Mouse (Mus musculus) forebrain, postnatal 0 days (tissue): ENCODE measurements at regions not wholly inside any gene's neighbourhood (a gene's known extent, or its start where the extent isn't known, plus 50 kb on each side); places are given as distances from the start of the nearest gene placed in this dataset.

Experiments
- ATAC-seq: fragments of 200-750 bp; cut with Nextera tagmentation; 2 replicates; pipeline ENCODE4 v1.8.0; 2017; ENCODE audit warnings: mild to moderate bottlenecking, moderate library complexity
- DNase-seq: peaks from one replicate; pipeline ENCODE4 v3.0.0-alpha.2; 2015
- H3K27ac ChIP-seq: fragments of 300-500 bp; sonication (generic); 2 replicates; pipeline ENCODE4 v1.5.1; 2014; ENCODE audit warnings: low read depth, mild to moderate bottlenecking, antibody characterized with exemption, low read length, moderate library complexity, mixed read lengths
- H3K27me3 ChIP-seq: fragments of 300-500 bp; sonication (generic); 2 replicates; pipeline ENCODE4 v1.6.1; 2014; ENCODE audit warnings: mild to moderate bottlenecking, low read length, mixed read lengths; ENCODE audit not compliant: insufficient read depth
- H3K36me3 ChIP-seq: fragments of 300-500 bp; sonication (generic); 2 replicates; pipeline ENCODE4 v1.6.1; 2014; ENCODE audit warnings: mild to moderate bottlenecking, moderate library complexity; ENCODE audit not compliant: insufficient read depth
- H3K4me1 ChIP-seq: fragments of 300-500 bp; sonication (generic); 2 replicates; pipeline ENCODE4 v1.6.1; 2014; ENCODE audit warnings: antibody characterized with exemption; ENCODE audit not compliant: insufficient read depth
- H3K4me2 ChIP-seq: fragments of 300-500 bp; sonication (generic); 2 replicates; pipeline ENCODE4 v1.6.1; 2014; ENCODE audit warnings: low read depth, mild to moderate bottlenecking, moderate library complexity
- H3K4me3 ChIP-seq: fragments of 300-500 bp; sonication (generic); 2 replicates; pipeline ENCODE4 v1.5.1; 2014; ENCODE audit warnings: low read depth, low read length, mixed read lengths
- H3K9ac ChIP-seq: fragments of 300-500 bp; sonication (generic); 2 replicates; pipeline ENCODE4 v1.6.1; 2014; ENCODE audit warnings: mild to moderate bottlenecking
- H3K9me3 ChIP-seq: fragments of 300-500 bp; sonication (generic); 2 replicates; pipeline ENCODE4 v1.6.1; 2016; ENCODE audit warnings: low read length
- CTCF ChIP-seq: sonication (generic); IDR thresholded peaks from 2 replicates; pipeline ENCODE4 v1.5.1; 2016; ENCODE audit warnings: antibody characterized with exemption, control low read depth, low read depth
- WGBS: fragments of 180-500 bp; shearing (Covaris S2); extraction: QIAGEN DNeasy Blood & Tissue Kit; methylation state at CpG from one replicate; pipeline ENCODE4 v1.1.7; 2014; 5-methylcytosine and 5-hydroxymethylcytosine counted together

DNA sequence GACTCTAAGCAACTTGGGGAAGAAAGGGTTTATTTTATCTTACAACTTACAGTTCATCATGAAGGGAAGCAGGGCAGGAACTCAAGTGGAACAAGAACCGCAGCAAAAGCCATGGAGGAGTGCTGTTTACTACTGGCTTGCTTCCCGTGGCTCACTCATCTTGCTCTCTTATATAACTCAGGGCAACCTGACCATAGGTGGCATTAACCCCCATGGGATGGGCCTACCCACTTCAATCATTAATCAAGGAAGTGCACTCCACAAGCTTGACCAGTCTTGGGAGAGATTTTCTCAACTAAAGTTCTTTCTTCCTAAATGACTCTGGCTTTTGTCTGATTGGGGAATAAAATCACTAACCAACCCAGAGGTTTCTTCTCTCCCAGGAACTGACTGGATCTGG is 172.7 kb upstream of the Msl3l2 start:
- no peaks in the 10 kb centered on the region for H3K4me1 ChIP-seq
- no peak overlapping the region for H3K27ac ChIP-seq
- no peaks in the 10 kb centered on the region for H3K36me3 ChIP-seq
- DNase-seq = no peak
- H3K4me2 ChIP-seq = no peak overlapping the region
- 68% methylated on average over 2 of the region's 2 CpGs for WGBS
- TF ChIP-seq CTCF = no peak
- no peaks in the 10 kb centered on the region for H3K27me3 ChIP-seq
- ATAC-seq = no peak
- H3K9me3 ChIP-seq = no peaks in the 10 kb centered on the region
- H3K4me3 ChIP-seq = no peak overlapping the region
- no peak overlapping the region for H3K9ac ChIP-seq

DNA sequence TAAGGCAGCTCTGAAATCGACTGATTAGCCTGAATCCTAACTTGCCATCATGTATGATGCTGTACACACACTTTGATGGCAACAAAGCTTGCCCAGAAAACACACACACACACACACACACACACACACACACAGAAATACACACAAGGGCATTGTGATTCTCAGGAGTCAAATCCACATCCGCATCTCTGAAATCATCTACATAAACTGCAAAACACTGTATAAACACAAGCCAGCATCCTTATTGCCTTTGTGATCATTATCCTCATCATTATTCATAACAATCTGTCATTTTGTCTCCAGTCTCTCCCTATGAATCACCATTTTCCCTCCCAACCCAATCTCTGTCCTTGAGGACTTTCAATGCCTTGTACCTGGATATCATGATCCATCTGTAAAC is 171.3 kb upstream of the Msl3l2 start:
- H3K9me3 ChIP-seq = no peaks in the 10 kb centered on the region
- no peak overlapping the region for H3K4me2 ChIP-seq
- DNase-seq (peak; percentile 19), ATAC-seq (peak; percentile 61; the same call in 1 of the 2 replicates)
- H3K4me3 ChIP-seq = no peak overlapping the region
- WGBS = 56% methylated on average over 2 of the region's 2 CpGs
- no peak overlapping the region for H3K9ac ChIP-seq
- no peaks in the 10 kb centered on the region for H3K27me3 ChIP-seq
- no peak overlapping the region for H3K27ac ChIP-seq
- TF ChIP-seq CTCF = no peak
- no peaks in the 10 kb centered on the region for H3K36me3 ChIP-seq
- no peaks in the 10 kb centered on the region for H3K4me1 ChIP-seq

DNA sequence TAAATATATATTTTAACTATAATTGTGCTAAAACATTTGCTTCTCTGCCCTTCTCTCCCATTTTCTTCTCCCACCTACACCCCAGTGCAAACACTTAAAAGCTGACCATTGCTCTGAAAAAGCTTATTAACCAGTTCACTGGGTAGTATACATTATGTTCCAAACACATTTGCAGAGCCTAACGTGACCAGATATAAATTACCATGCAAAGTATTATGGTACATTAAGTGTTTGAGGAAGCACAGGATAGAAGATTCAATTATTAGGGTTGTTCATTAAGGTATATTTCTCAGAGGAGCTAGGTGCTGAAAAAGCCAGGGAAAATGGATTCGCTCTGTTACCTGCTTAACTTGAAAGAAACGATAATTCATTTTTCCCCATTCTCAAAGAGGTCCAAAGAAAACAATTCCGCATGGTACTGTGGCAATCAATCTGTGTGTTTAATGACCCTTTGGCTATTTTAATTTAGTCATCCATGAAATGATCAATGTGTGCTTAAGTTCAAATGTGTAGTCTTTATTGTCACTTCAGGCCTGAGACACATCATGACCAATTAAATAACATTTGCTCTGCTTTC is 144.0 kb upstream of the Msl3l2 start:
- Histone ChIP-seq H3K4me3 (no peak overlapping the region), H3K9me3 (no peaks in the 10 kb centered on the region), H3K9ac (no peak overlapping the region), H3K4me1 (no peaks in the 10 kb centered on the region), H3K27me3 (no peaks in the 10 kb centered on the region), H3K27ac (no peak overlapping the region), H3K4me2 (no peak overlapping the region), H3K36me3 (no peaks in the 10 kb centered on the region)
- ATAC-seq (no peak), DNase-seq (no peak)
- 71% methylated on average over 4 of the region's 4 CpGs for WGBS
- TF ChIP-seq CTCF = no peak
